Mouse (Mus musculus) intestine, embryonic 14.5 days (tissue): Measurements from ENCODE around the gene Vdac1. TPM values are rescaled to one million over a fixed set of nuclear protein-coding genes. Genes with fewer than 3 reads are reported as not detected.

Experiments used
- ATAC-seq: fragments of 200-750 bp; cut with Nextera tagmentation; replicated peaks from 2 replicates; pipeline ENCODE4 v1.8.0; 2017; ENCODE audit warnings: low read depth, moderate number of reproducible peaks, moderate TSS enrichment, moderate library complexity; ENCODE audit not compliant: low FRiP score, low TSS enrichment
- DNase-seq: peaks from one replicate; pipeline ENCODE4 v3.0.0-alpha.2; 2018; ENCODE audit warnings: low spot score
- H3K27ac ChIP-seq: fragments of 300-500 bp; sonication (generic); 2 replicates; pipeline ENCODE4 v1.5.1; 2014; ENCODE audit warnings: low read depth, mild to moderate bottlenecking, control low read depth
- H3K27me3 ChIP-seq: fragments of 300-500 bp; sonication (generic); replicated peaks from 2 replicates; pipeline ENCODE4 v1.6.1; 2014; ENCODE audit warnings: low read length, control low read depth; ENCODE audit not compliant: control insufficient read depth, insufficient read depth
- H3K36me3 ChIP-seq: fragments of 300-500 bp; sonication (generic); 2 replicates; pipeline ENCODE4 v1.6.1; 2014; ENCODE audit warnings: low read length, control low read depth; ENCODE audit not compliant: control insufficient read depth, insufficient read depth
- H3K4me1 ChIP-seq: fragments of 300-500 bp; sonication (generic); replicated peaks from 2 replicates; pipeline ENCODE4 v1.6.1; 2014; ENCODE audit warnings: low read length, control low read depth, mixed read lengths; ENCODE audit not compliant: control insufficient read depth, insufficient read depth
- H3K4me2 ChIP-seq: fragments of 300-500 bp; sonication (generic); 2 replicates; pipeline ENCODE4 v1.6.1; 2014; ENCODE audit warnings: low read length
- H3K4me3 ChIP-seq: fragments of 300-500 bp; sonication (generic); 2 replicates; pipeline ENCODE4 v1.5.1; 2014; ENCODE audit warnings: low read depth, low read length, control low read depth, mixed read lengths
- H3K9ac ChIP-seq: fragments of 300-500 bp; sonication (generic); 2 replicates; pipeline ENCODE4 v1.6.1; 2014; ENCODE audit warnings: mild to moderate bottlenecking, low read length
- H3K9me3 ChIP-seq: fragments of 300-500 bp; sonication (generic); 2 replicates; pipeline ENCODE4 v1.6.1; 2016; ENCODE audit warnings: low read length, control low read depth; ENCODE audit not compliant: control insufficient read depth
- WGBS: fragments of 180-500 bp; shearing (Covaris S2); extraction: QIAGEN DNeasy Blood & Tissue Kit; methylation state at CpG from one replicate; pipeline ENCODE4 v1.1.7; 2014; 5-methylcytosine and 5-hydroxymethylcytosine counted together
- polyA plus RNA-seq: library from polyadenylated mRNA; unstranded; fragments of >200 nt; fragmentation: Nextera tagmentation; extraction: Ambion mirVana; gene quantifications from 2 replicates; pipeline ENCODE4 v1.2.1, GENCODE M21; 2014

Vdac1 gene
- polyA plus RNA-seq, 1 experiment from 2014 or later = 235 TPM

- no peak overlapping the region for H3K4me3 ChIP-seq
- no peaks in the 10 kb centered on the region for H3K9me3 ChIP-seq
- ATAC-seq (no peak), DNase-seq (no peak)
- no peak overlapping the region for H3K9ac ChIP-seq
- no peak overlapping the region for H3K4me2 ChIP-seq
- no peaks in the 10 kb centered on the region for H3K4me1 ChIP-seq
- peaks cover 52% of the 10 kb centered on the region for H3K36me3 ChIP-seq
- 88% methylated on average over 7 of the region's 7 CpGs for WGBS
- no peak overlapping the region for H3K27ac ChIP-seq
- no peaks in the 10 kb centered on the region for H3K27me3 ChIP-seq
These were observed 29.3 kb downstream of the Vdac1 start for GRCm38 (mm10) chr11:52389933-52390332.

- DNase-seq (no peak), ATAC-seq (no peak)
- Histone ChIP-seq H3K9ac (no peak overlapping the region), H3K4me2 (no peak overlapping the region), H3K27ac (no peak overlapping the region), H3K4me1 (no peaks in the 10 kb centered on the region; the same call in 1 of the 2 replicates), H3K36me3 (peaks cover 10% of the 10 kb centered on the region), H3K27me3 (no peaks in the 10 kb centered on the region), H3K4me3 (no peak overlapping the region), H3K9me3 (no peaks in the 10 kb centered on the region)
- WGBS = 63% methylated on average over 4 of the region's 4 CpGs
These were observed 33.8 kb downstream of the Vdac1 start for GRCm38 (mm10) chr11:52394494-52394893.

GRCm38 (mm10) chr11:52395343-52395742 is 34.7 kb downstream of the Vdac1 start:
- ATAC-seq (no peak), DNase-seq (no peak)
- Histone ChIP-seq H3K9ac (no peak overlapping the region), H3K27me3 (no peaks in the 10 kb centered on the region), H3K9me3 (no peaks in the 10 kb centered on the region), H3K4me1 (no peaks in the 10 kb centered on the region; the same call in none of the 2 replicates), H3K36me3 (peaks cover 2% of the 10 kb centered on the region; the same call in 1 of the 2 replicates), H3K4me2 (no peak overlapping the region), H3K27ac (no peak overlapping the region), H3K4me3 (no peak overlapping the region)
- WGBS = 32% methylated on average over 4 of the region's 4 CpGs

- peaks cover 2% of the 10 kb centered on the region for H3K4me1 ChIP-seq
- H3K27me3 ChIP-seq = no peaks in the 10 kb centered on the region
- H3K9me3 ChIP-seq = no peaks in the 10 kb centered on the region
- ATAC-seq (peak; percentile 97), DNase-seq (no peak)
- H3K4me3 ChIP-seq = peak within 1 kb of the TSS; percentile 78
- H3K36me3 ChIP-seq = no peaks in the 10 kb centered on the region
- H3K27ac ChIP-seq = peak within 1 kb of the TSS; percentile 86
- 2% methylated on average over 38 of the region's 38 CpGs for WGBS
- peak within 1 kb of the TSS; percentile 86 for H3K9ac ChIP-seq
- peak within 1 kb of the TSS; percentile 56 for H3K4me2 ChIP-seq
These were observed 35.4 kb downstream of the Vdac1 start, which contains the start of gene 9530068E07Rik for GRCm38 (mm10) chr11:52395940-52396596. Gene 9530068E07Rik, plus strand, starts transcription at chr11:52396428.

GRCm38 (mm10) chr11:52396597-52397188 is 36.0 kb downstream of the Vdac1 start:
- no peaks in the 10 kb centered on the region for H3K27me3 ChIP-seq
- no peaks in the 10 kb centered on the region for H3K36me3 ChIP-seq
- ATAC-seq (peak; percentile 86), DNase-seq (peak; percentile 91)
- H3K4me1 ChIP-seq = peaks cover 2% of the 10 kb centered on the region
- no peaks in the 10 kb centered on the region for H3K9me3 ChIP-seq
- under 1% methylated on average over 33 of the region's 33 CpGs for WGBS
- H3K9ac ChIP-seq = peak overlapping the region; percentile 86
- peak overlapping the region; percentile 78 for H3K4me3 ChIP-seq
- peak overlapping the region; percentile 56 for H3K4me2 ChIP-seq
- H3K27ac ChIP-seq = peak overlapping the region; percentile 86

GRCm38 (mm10) chr11:52397385-52397987 is 36.8 kb downstream of the Vdac1 start:
- Histone ChIP-seq H3K36me3 (no peaks in the 10 kb centered on the region), H3K4me3 (peak overlapping the region; percentile 78), H3K27ac (peak overlapping the region; percentile 86), H3K4me1 (peaks cover 2% of the 10 kb centered on the region), H3K27me3 (no peaks in the 10 kb centered on the region), H3K9me3 (no peaks in the 10 kb centered on the region), H3K9ac (peak overlapping the region; percentile 86), H3K4me2 (peak overlapping the region; percentile 56)
- DNase-seq (no peak), ATAC-seq (no peak)
- 82% methylated on average over 4 of the region's 4 CpGs for WGBS

GRCm38 (mm10) chr11:52401476-52401875 is 40.8 kb downstream of the Vdac1 start:
- H3K27me3 ChIP-seq = no peaks in the 10 kb centered on the region
- H3K9ac ChIP-seq = no peak overlapping the region
- no peak overlapping the region for H3K4me2 ChIP-seq
- no peak overlapping the region for H3K4me3 ChIP-seq
- peaks cover 2% of the 10 kb centered on the region for H3K4me1 ChIP-seq
- no peak overlapping the region for H3K27ac ChIP-seq
- H3K36me3 ChIP-seq = peaks cover 37% of the 10 kb centered on the region
- 50% methylated on average over 2 of the region's 2 CpGs for WGBS
- H3K9me3 ChIP-seq = no peaks in the 10 kb centered on the region
- ATAC-seq (no peak), DNase-seq (no peak)

GRCm38 (mm10) chr11:52402566-52402965 is 41.9 kb downstream of the Vdac1 start:
- Histone ChIP-seq H3K27me3 (no peaks in the 10 kb centered on the region), H3K9me3 (no peaks in the 10 kb centered on the region), H3K9ac (no peak overlapping the region), H3K4me2 (no peak overlapping the region), H3K4me3 (no peak overlapping the region), H3K36me3 (peaks cover 48% of the 10 kb centered on the region), H3K27ac (no peak overlapping the region), H3K4me1 (peaks cover 2% of the 10 kb centered on the region)
- no peak for ATAC-seq
- DNase-seq = no peak
- 27% methylated on average over 1 of the region's 1 CpGs for WGBS
